In the genomic region with DNA sequence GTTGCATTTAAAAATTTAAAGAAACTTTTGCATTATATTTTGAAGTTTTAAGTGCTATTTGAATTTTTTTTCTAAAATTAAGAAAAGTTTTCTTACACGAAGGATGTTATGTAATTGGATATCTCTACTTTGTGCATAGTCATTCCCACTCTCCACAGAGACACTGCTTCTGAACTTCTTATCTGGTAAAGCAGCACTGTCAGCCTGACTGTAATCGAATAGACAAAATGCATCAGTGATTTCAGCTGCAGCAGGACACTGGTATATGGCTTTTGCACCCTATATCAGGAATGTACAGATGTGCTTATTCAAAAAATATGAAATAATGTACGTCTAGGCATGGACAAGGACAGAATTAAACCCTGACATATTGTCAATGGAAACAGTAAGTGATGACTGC, we compare ENCODE assay signal across 23 mouse cellular contexts.
A peak's percentile ranks its signal among the peaks of the same experiment; 100 is the strongest.
DNase-seq lines count a peak whose midpoint lies in the region; ATAC-seq and TF ChIP-seq lines count a peak whose summit lies in the region.
"Had no signal": no experiment of that assay in that cellular context is flagged by ENCODE, and none has a peak within 500 bp of the region (broad histone marks: within the 10 kb centered on the region; RNA-seq: fewer than 3 reads in every experiment).

No protein-coding gene starts in this region.

- TF ChIP-seq CTCF in liver, postnatal 0 days (IDR thresholded peaks at IDR 0.05; ENCODE audit: low read depth), result no peak

- H3K27ac ChIP-seq in liver, embryonic 12.5 days, result no peak overlapping the region
- no peak overlapping the region for H3K27ac ChIP-seq in liver, postnatal 0 days (ENCODE audit: low read depth)
- no peak overlapping the region for H3K27ac ChIP-seq in liver, embryonic 16.5 days (ENCODE audit: low read length)
- H3K27ac ChIP-seq in hindbrain, embryonic 11.5 days (ENCODE audit: low read depth, low read length), result no peak overlapping the region
- H3K27ac ChIP-seq: embryonic facial prominence, embryonic 12.5 days; forebrain, embryonic 15.5 days; heart, embryonic 13.5 days; hindbrain, embryonic 13.5 days; hindbrain, postnatal 0 days; intestine, embryonic 15.5 days had no signal

- no peaks in the 10 kb centered on the region for H3K36me3 ChIP-seq in liver, embryonic 12.5 days
- no peaks in the 10 kb centered on the region for H3K36me3 ChIP-seq in liver, postnatal 0 days (replicated peaks; ENCODE audit: insufficient read depth, low read length)
- no peaks in the 10 kb centered on the region for H3K36me3 ChIP-seq in liver, embryonic 16.5 days (ENCODE audit: control insufficient read depth, insufficient read depth)
- no peaks in the 10 kb centered on the region for H3K36me3 ChIP-seq in hindbrain, embryonic 11.5 days (ENCODE audit: control insufficient read depth, insufficient read depth, low read length)
- H3K36me3 ChIP-seq: embryonic facial prominence, embryonic 12.5 days; forebrain, embryonic 15.5 days; heart, embryonic 13.5 days; hindbrain, embryonic 13.5 days; intestine, embryonic 15.5 days had no signal

- DNase-seq in liver, postnatal 0 days, result no peak
- peak; percentile 41 for DNase-seq in MEL-GATA-1-ER (ENCODE audit: extremely low read depth, low read depth)
- no peak for DNase-seq in retina, embryonic 14.5 days (ENCODE audit: low spot score)
- no peak for DNase-seq in kidney, postnatal 25 days
- DNase-seq in hindbrain, embryonic 11.5 days (ENCODE audit: low spot score), result no peak
- DNase-seq: adrenal gland, adult 2 months; adrenal gland, postnatal 25 days; B cell, adult 2 months; cerebellum, adult 2 months; cerebellum, postnatal 10 days; embryo, embryonic 11 days; gastrocnemius, postnatal 36 days; heart, adult 18-20 months; heart, postnatal 4 days had no signal

- 0 out of 2 replicates have a peak, but pooled peaks cover 3% of the 10 kb centered on the region for H3K4me1 ChIP-seq in liver, embryonic 12.5 days
- H3K4me1 ChIP-seq in liver, postnatal 0 days (ENCODE audit: insufficient read depth), result no peaks in the 10 kb centered on the region
- H3K4me1 ChIP-seq in liver, embryonic 16.5 days (ENCODE audit: control insufficient read depth, low read depth, low read length), result no peaks in the 10 kb centered on the region
- no peaks in the 10 kb centered on the region for H3K4me1 ChIP-seq in hindbrain, embryonic 11.5 days (replicated peaks; ENCODE audit: control insufficient read depth, insufficient read depth, low read length)
- H3K4me1 ChIP-seq: embryonic facial prominence, embryonic 12.5 days; forebrain, embryonic 15.5 days; heart, embryonic 13.5 days; hindbrain, embryonic 13.5 days; intestine, embryonic 15.5 days had no signal

- no peak overlapping the region for H3K9ac ChIP-seq in liver, embryonic 12.5 days
- H3K9ac ChIP-seq in liver, postnatal 0 days (replicated peaks), result no peak overlapping the region
- no peak overlapping the region for H3K9ac ChIP-seq in liver, embryonic 16.5 days (ENCODE audit: low read depth, low read length)
- no peak overlapping the region for H3K9ac ChIP-seq in hindbrain, embryonic 11.5 days (ENCODE audit: low read depth, low read length)
- H3K9ac ChIP-seq: embryonic facial prominence, embryonic 12.5 days; forebrain, embryonic 15.5 days; heart, embryonic 13.5 days; hindbrain, embryonic 13.5 days; intestine, embryonic 15.5 days had no signal

- H3K4me2 ChIP-seq in liver, embryonic 12.5 days, result no peak overlapping the region
- no peak overlapping the region for H3K4me2 ChIP-seq in liver, postnatal 0 days (ENCODE audit: low read depth, low read length)
- no peak overlapping the region for H3K4me2 ChIP-seq in liver, embryonic 16.5 days (ENCODE audit: low read depth, low read length)
- H3K4me2 ChIP-seq in hindbrain, embryonic 11.5 days (replicated peaks; ENCODE audit: low read depth, low read length), result no peak overlapping the region
- H3K4me2 ChIP-seq: embryonic facial prominence, embryonic 12.5 days; forebrain, embryonic 15.5 days; heart, embryonic 13.5 days; hindbrain, embryonic 13.5 days; intestine, embryonic 15.5 days had no signal

- no peak for TF ChIP-seq EP300 in liver, postnatal 0 days (IDR thresholded peaks at IDR 0.05; ENCODE audit: low read depth)

- peak; percentile 89 for ATAC-seq in liver, embryonic 12.5 days
- ATAC-seq in liver, postnatal 0 days, result no peak
- ATAC-seq in liver, embryonic 16.5 days (ENCODE audit: low read depth), result peak; percentile 32; the same call in 1 of the 2 replicates
- ATAC-seq in hindbrain, embryonic 11.5 days (ENCODE audit: low FRiP score), result no peak
- ATAC-seq: CD4-positive, CD25-positive, alpha-beta regulatory T cell, adult 4 months; forebrain, embryonic 15.5 days; hindbrain, postnatal 0 days; intestine, embryonic 15.5 days had no signal

- WGBS in liver, embryonic 12.5 days (ENCODE audit: insufficient replicate concordance), result 22% methylated on average over 3 of the region's 3 CpGs
- WGBS in liver, postnatal 0 days (ENCODE audit: insufficient replicate concordance), result 51% methylated on average over 3 of the region's 3 CpGs
- 28% methylated on average over 3 of the region's 3 CpGs for WGBS in liver, embryonic 16.5 days (ENCODE audit: insufficient replicate concordance)
- whole genome bisulfite sequencing in hindbrain, embryonic 11.5 days, result 78% methylated on average over 3 of the region's 3 CpGs

- no peaks in the 10 kb centered on the region for H3K27me3 ChIP-seq in liver, embryonic 12.5 days (replicated peaks)
- no peaks in the 10 kb centered on the region for H3K27me3 ChIP-seq in liver, postnatal 0 days (ENCODE audit: insufficient read depth, low read length)
- H3K27me3 ChIP-seq in liver, embryonic 16.5 days (ENCODE audit: control insufficient read depth, insufficient read depth, low read depth, low read length), result no peaks in the 10 kb centered on the region
- H3K27me3 ChIP-seq in hindbrain, embryonic 11.5 days (ENCODE audit: control insufficient read depth, insufficient read depth, low read length), result no peaks in the 10 kb centered on the region
- H3K27me3 ChIP-seq: embryonic facial prominence, embryonic 12.5 days; forebrain, embryonic 15.5 days; heart, embryonic 13.5 days; hindbrain, embryonic 13.5 days; intestine, embryonic 15.5 days had no signal

- H3K9me3 ChIP-seq in liver, embryonic 12.5 days (replicated peaks), result no peaks in the 10 kb centered on the region
- H3K9me3 ChIP-seq in liver, postnatal 0 days (ENCODE audit: low read length), result no peaks in the 10 kb centered on the region
- no peaks in the 10 kb centered on the region for H3K9me3 ChIP-seq in liver, embryonic 16.5 days (replicated peaks; ENCODE audit: control insufficient read depth, low read length)
- H3K9me3 ChIP-seq in hindbrain, embryonic 11.5 days (ENCODE audit: control insufficient read depth, low read length), result no peaks in the 10 kb centered on the region
- H3K9me3 ChIP-seq: embryonic facial prominence, embryonic 12.5 days; forebrain, embryonic 15.5 days; heart, embryonic 13.5 days; hindbrain, embryonic 13.5 days; intestine, embryonic 15.5 days had no signal

- no peak overlapping the region for H3K4me3 ChIP-seq in liver, embryonic 12.5 days
- H3K4me3 ChIP-seq in liver, postnatal 0 days (ENCODE audit: low read depth, low read length), result no peak overlapping the region
- no peak overlapping the region for H3K4me3 ChIP-seq in liver, embryonic 16.5 days (ENCODE audit: low read depth, low read length)
- no peak overlapping the region for H3K4me3 ChIP-seq in hindbrain, embryonic 11.5 days (ENCODE audit: low read depth, low read length)
- H3K4me3 ChIP-seq: embryonic facial prominence, embryonic 12.5 days; forebrain, embryonic 15.5 days; heart, embryonic 13.5 days; hindbrain, embryonic 13.5 days; intestine, embryonic 15.5 days had no signal

Comparison
In these comparisons a context has a peak if more than half of its experiments do, and no peak if none do; other contexts are left out.
1. ATAC-seq: peak in liver, embryonic 12.5 days (single experiment) and liver, embryonic 16.5 days (single experiment); none in liver, postnatal 0 days (single experiment) and hindbrain, embryonic 11.5 days (single experiment).